Mouse (Mus musculus) stomach, postnatal 0 days (tissue): ENCODE measurements around the gene Lgals4.

ENCODE experiments used
- CTCF ChIP-seq: IDR thresholded peaks from 2 replicates; pipeline ENCODE4 v1.5.1; 2016; ENCODE audit warnings: antibody characterized with exemption, low read depth, mild to moderate bottlenecking, moderate library complexity
- EP300 ChIP-seq: optimal IDR thresholded peaks from 2 replicates; pipeline ENCODE3; 2016; ENCODE audit warnings: antibody characterized with exemption

DNA sequence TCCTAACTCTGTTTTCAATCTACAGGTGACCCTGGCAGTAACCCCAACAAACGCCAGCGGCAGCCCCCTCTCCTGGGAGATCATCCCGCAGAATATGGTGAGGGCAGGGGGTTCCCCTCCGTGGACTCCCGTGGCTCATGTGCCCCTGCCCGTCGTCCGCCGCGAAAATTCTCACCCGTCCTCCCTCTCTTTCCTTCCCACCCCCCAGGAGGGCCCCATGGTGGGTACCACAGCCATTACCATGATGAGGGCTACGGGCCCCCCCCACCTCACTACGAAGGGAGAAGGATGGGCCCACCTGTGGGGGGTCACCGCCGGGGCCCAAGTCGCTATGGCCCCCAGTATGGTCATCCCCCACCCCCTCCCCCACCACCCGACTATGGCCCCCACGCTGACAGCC is 15.2 kb upstream of the Lgals4 start:
- TF ChIP-seq CTCF (no peak), EP300 (no peak)
